Mouse (Mus musculus) heart, embryonic 12.5 days (tissue): ENCODE results near the gene Thpo. TPM values are rescaled to one million over a fixed set of nuclear protein-coding genes. Genes with fewer than 3 reads are reported as not detected.
A peak's percentile ranks its signal among the peaks of the same experiment; 100 is the strongest.

Experiments
- ATAC-seq: fragments of 200-750 bp; cut with Nextera tagmentation; 2 replicates; pipeline ENCODE4 v1.8.0; 2017; ENCODE audit warnings: moderate TSS enrichment, moderate library complexity; ENCODE audit not compliant: insufficient number of reproducible peaks, low FRiP score
- H3K27ac ChIP-seq: fragments of 300-500 bp; sonication (generic); 2 replicates; pipeline ENCODE4 v1.5.1; 2016; ENCODE audit warnings: mild to moderate bottlenecking, moderate library complexity; ENCODE audit not compliant: poor library complexity, severe bottlenecking
- H3K27me3 ChIP-seq: fragments of 300-500 bp; sonication (generic); replicated peaks from 2 replicates; pipeline ENCODE4 v1.6.1; 2016; ENCODE audit warnings: mild to moderate bottlenecking, moderate library complexity
- H3K36me3 ChIP-seq: fragments of 300-500 bp; sonication (generic); 2 replicates; pipeline ENCODE4 v1.6.1; 2016; ENCODE audit warnings: mild to moderate bottlenecking, moderate library complexity
- H3K4me1 ChIP-seq: fragments of 300-500 bp; sonication (generic); replicated peaks from 2 replicates; pipeline ENCODE4 v1.6.1; 2016; ENCODE audit warnings: mild to moderate bottlenecking
- H3K4me2 ChIP-seq: fragments of 300-500 bp; sonication (generic); 2 replicates; pipeline ENCODE4 v1.6.1; 2016; ENCODE audit warnings: mild to moderate bottlenecking, moderate library complexity
- H3K4me3 ChIP-seq: fragments of 300-500 bp; sonication (generic); 2 replicates; pipeline ENCODE4 v1.5.1; 2016; ENCODE audit warnings: mild to moderate bottlenecking
- H3K9ac ChIP-seq: fragments of 300-500 bp; sonication (generic); 2 replicates; pipeline ENCODE4 v1.6.1; 2016; ENCODE audit warnings: mild to moderate bottlenecking, moderate library complexity
- H3K9me3 ChIP-seq: fragments of 300-500 bp; sonication (generic); replicated peaks from 2 replicates; pipeline ENCODE4 v1.6.1; 2016; ENCODE audit warnings: mild to moderate bottlenecking, moderate library complexity
- WGBS: fragments of 180-500 bp; shearing (Covaris S2); methylation state at CpG from one replicate; pipeline ENCODE4 v1.1.7; 2016; 5-methylcytosine and 5-hydroxymethylcytosine counted together
- polyA plus RNA-seq: library from polyadenylated mRNA; unstranded; fragments of >200 nt; fragmentation: Nextera tagmentation; extraction: Ambion mirVana; gene quantifications from 2 replicates; pipeline ENCODE4 v1.2.1, GENCODE M21; 2016

Thpo gene
- polyA plus RNA-seq, 1 experiment from 2014 or later, result 0.22 TPM

DNA sequence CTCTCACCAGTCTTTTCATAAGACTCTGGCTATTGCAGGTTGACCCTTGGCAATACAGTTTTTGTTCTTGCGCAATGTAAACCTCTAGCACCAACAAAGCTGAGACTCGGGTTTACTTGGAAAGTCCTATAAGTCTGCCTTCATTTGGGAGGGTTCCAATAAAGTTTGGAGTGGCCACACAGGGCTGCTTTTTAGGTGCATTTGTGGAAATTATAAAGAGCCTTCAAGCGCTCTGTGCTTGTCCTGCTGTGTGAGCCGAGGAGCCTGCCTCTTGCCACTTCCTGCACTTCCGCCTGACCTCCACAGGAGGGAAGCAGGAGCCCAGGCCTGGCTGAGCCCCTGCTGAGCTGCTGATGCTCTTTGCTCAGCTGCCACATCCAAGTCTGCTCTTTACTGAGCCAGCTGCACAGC is 10.0 kb downstream of the Thpo start:
- Histone ChIP-seq H3K27me3 (no peaks in the 10 kb centered on the region), H3K4me3 (no peak overlapping the region), H3K9me3 (no peaks in the 10 kb centered on the region), H3K36me3 (peaks cover 25% of the 10 kb centered on the region), H3K27ac (no peak overlapping the region), H3K9ac (no peak overlapping the region), H3K4me2 (no peak overlapping the region), H3K4me1 (no peaks in the 10 kb centered on the region)
- ATAC-seq, result peak; percentile 54; the same call in 1 of the 2 replicates
- WGBS, result 28% methylated on average over 5 of the region's 5 CpGs

- WGBS, result 46% methylated on average over 4 of the region's 4 CpGs
Measured at GRCm38 (mm10) chr16:20723247-20723646, 11.1 kb downstream of the Thpo start.

DNA sequence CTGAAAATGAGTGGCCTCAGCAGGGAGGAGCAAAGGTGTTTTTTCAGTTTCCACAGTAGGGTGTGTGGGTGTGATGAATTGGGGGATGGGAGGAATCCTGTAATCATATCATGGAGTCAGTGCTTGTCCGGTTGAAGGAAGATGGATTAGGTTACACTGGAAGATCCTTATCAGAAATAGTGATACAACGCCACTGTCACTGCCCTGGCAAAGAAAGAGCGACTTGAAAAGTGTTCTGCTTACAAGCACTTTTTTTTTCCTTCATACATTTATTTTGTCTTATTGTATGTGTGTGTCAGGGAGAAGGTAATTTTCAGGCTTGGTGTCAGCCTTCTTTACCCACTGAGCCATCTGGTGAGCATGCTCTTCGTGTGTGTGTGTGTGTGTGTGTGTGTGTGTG is 11.6 kb downstream of the Thpo start:
- Histone ChIP-seq H3K4me2 (no peak overlapping the region), H3K27me3 (no peaks in the 10 kb centered on the region), H3K4me3 (no peak overlapping the region), H3K9me3 (no peaks in the 10 kb centered on the region), H3K36me3 (peaks cover 25% of the 10 kb centered on the region), H3K4me1 (peaks cover 6% of the 10 kb centered on the region; the same call in 1 of the 2 replicates), H3K27ac (no peak overlapping the region), H3K9ac (no peak overlapping the region)
- 51% methylated on average over 4 of the region's 4 CpGs for WGBS
- no peak for ATAC-seq

More at GRCm38 (mm10) chr16:20723247-20723646, 11.1 kb downstream of the Thpo start:
- Histone ChIP-seq H3K27ac (no peak overlapping the region), H3K9me3 (no peaks in the 10 kb centered on the region), H3K36me3 (peaks cover 25% of the 10 kb centered on the region), H3K9ac (no peak overlapping the region), H3K4me2 (no peak overlapping the region), H3K4me3 (no peak overlapping the region), H3K27me3 (no peaks in the 10 kb centered on the region), H3K4me1 (peaks cover 6% of the 10 kb centered on the region; the same call in 1 of the 2 replicates)
- no peak for ATAC-seq

DNA sequence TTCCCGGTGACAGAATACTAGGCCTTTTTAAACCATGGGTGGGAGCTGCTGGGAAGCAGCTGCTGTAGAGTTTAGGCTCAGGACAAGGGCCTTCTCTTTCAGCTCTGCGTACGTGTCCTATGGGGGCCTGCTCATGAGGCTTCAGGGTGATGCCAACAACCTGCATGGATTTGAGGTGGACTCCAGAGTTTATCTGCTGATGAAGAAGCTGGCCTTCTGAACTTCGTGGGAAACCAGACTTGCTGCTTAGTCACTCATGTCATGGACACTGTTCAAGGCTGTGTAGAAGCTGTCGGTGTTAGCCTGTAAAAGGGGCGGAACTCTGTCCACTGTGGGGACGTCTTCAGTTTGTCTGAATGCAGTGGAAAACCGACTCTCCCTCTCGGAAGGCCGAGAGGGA is 12.5 kb downstream of the Thpo start:
- no peak overlapping the region for H3K4me3 ChIP-seq
- no peak overlapping the region for H3K27ac ChIP-seq
- H3K9ac ChIP-seq, result no peak overlapping the region
- 74% methylated on average over 10 of the region's 10 CpGs for WGBS
- H3K36me3 ChIP-seq, result peaks cover 25% of the 10 kb centered on the region
- no peaks in the 10 kb centered on the region for H3K9me3 ChIP-seq
- peaks cover 10% of the 10 kb centered on the region; the same call in 1 of the 2 replicates for H3K4me1 ChIP-seq
- no peaks in the 10 kb centered on the region for H3K27me3 ChIP-seq
- no peak for ATAC-seq
- no peak overlapping the region for H3K4me2 ChIP-seq

DNA sequence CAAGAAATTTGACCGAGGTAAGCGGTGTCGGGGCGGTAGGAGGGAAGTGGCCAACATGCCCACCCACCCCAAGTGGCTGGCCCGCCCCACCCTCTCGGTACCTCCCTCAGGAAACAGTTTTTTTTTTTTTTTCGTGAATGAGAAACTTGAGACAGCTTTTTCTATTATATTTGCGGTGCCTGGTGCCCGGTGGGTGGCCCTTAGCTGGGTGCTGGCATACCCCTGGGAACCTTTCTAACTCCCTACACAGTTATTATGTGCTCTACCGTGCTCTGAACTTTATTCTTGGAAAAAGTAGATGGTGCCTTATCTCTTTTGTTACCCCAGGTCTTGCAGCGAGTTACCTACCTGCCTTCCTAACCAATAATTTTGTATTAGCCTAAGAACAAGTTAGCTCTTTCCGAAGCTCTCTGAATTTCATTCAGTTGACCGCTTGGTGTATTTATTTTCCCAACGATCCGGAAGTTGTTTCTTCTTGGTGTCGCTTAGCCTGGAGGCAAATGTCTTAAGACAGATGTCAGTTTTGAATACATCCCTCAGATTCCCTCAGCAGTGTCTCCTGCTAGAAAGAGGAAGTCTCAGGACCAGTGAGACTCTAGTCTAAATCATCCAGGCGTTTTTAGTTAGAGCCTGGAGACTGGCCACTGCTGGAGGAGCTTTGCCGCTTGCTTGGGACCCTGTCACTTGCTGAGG is 16.2 kb downstream of the Thpo start:
- Histone ChIP-seq H3K27ac (peak overlapping the region; percentile 91), H3K4me3 (peak overlapping the region; percentile 62), H3K27me3 (no peaks in the 10 kb centered on the region), H3K36me3 (peaks cover 25% of the 10 kb centered on the region), H3K4me1 (peaks cover 39% of the 10 kb centered on the region), H3K9me3 (no peaks in the 10 kb centered on the region), H3K4me2 (peak overlapping the region; percentile 82), H3K9ac (peak overlapping the region; percentile 76)
- ATAC-seq, result peak; percentile 24
- WGBS, result 3% methylated on average over 18 of the region's 18 CpGs

- peak within 1 kb of the TSS; percentile 76 for H3K9ac ChIP-seq
- H3K4me2 ChIP-seq, result peak within 1 kb of the TSS; percentile 82
- no peaks in the 10 kb centered on the region for H3K27me3 ChIP-seq
- peak within 1 kb of the TSS; percentile 62 for H3K4me3 ChIP-seq
- under 1% methylated on average over 62 of the region's 62 CpGs for WGBS
- H3K27ac ChIP-seq, result peak within 1 kb of the TSS; percentile 91
- no peaks in the 10 kb centered on the region for H3K9me3 ChIP-seq
- peaks cover 27% of the 10 kb centered on the region for H3K36me3 ChIP-seq
- peaks cover 44% of the 10 kb centered on the region for H3K4me1 ChIP-seq
- ATAC-seq, result peak; percentile 86
Measured at GRCm38 (mm10) chr16:20717181-20717977, 16.9 kb downstream of the Thpo start, which contains the start of the genes Polr2h and Clcn2. Gene Polr2h (plus strand): TSS chr16:20717665. Gene Clcn2 (minus strand): TSS chr16:20717746.

GRCm38 (mm10) chr16:20716841-20717180 is 17.5 kb downstream of the Thpo start:
- under 1% methylated on average over 8 of the region's 8 CpGs for WGBS
- Histone ChIP-seq H3K36me3 (peaks cover 26% of the 10 kb centered on the region), H3K4me2 (peak overlapping the region; percentile 82), H3K9ac (peak overlapping the region; percentile 76), H3K4me3 (peak overlapping the region; percentile 62), H3K9me3 (no peaks in the 10 kb centered on the region), H3K27ac (peak overlapping the region; percentile 91), H3K4me1 (peaks cover 44% of the 10 kb centered on the region), H3K27me3 (no peaks in the 10 kb centered on the region)
- ATAC-seq, result no peak

- peaks cover 27% of the 10 kb centered on the region for H3K36me3 ChIP-seq
- H3K4me2 ChIP-seq, result peak overlapping the region; percentile 82
- 1% methylated on average over 63 of the region's 68 CpGs for WGBS
- peaks cover 44% of the 10 kb centered on the region for H3K4me1 ChIP-seq
- H3K27me3 ChIP-seq, result no peaks in the 10 kb centered on the region
- ATAC-seq, result peak; percentile 85
- peak overlapping the region; percentile 62 for H3K4me3 ChIP-seq
- peak overlapping the region; percentile 76 for H3K9ac ChIP-seq
- peak overlapping the region; percentile 91 for H3K27ac ChIP-seq
- H3K9me3 ChIP-seq, result no peaks in the 10 kb centered on the region
Measured at GRCm38 (mm10) chr16:20715976-20716840, 18.1 kb downstream of the Thpo start.

DNA sequence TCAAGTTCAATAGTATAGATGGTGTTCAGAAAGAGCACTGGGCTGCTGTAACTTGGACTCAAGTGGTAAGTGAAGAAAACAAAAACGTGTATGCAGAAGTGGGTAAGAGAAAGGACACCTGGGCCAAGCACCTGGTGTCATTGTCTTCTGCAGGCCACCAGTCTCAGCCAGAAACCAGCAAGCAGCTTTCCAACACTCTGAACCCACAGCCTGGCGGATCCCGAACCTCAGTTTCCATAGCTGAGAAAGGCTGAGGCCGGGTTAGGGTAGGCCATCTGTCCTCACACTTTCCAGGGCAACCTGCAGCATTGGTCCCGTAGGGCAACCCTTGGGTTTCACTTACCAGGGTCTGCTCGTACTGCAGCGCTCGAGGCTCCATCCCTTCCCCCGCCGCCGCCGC is 18.7 kb downstream of the Thpo start:
- H3K9me3 ChIP-seq, result no peaks in the 10 kb centered on the region
- no peak for ATAC-seq
- H3K27ac ChIP-seq, result peak overlapping the region; percentile 91; the same call in 1 of the 2 replicates
- peaks cover 27% of the 10 kb centered on the region for H3K36me3 ChIP-seq
- H3K27me3 ChIP-seq, result no peaks in the 10 kb centered on the region
- peak overlapping the region; percentile 76 for H3K9ac ChIP-seq
- peak overlapping the region; percentile 62 for H3K4me3 ChIP-seq
- H3K4me2 ChIP-seq, result peak overlapping the region; percentile 82
- H3K4me1 ChIP-seq, result peaks cover 44% of the 10 kb centered on the region
- WGBS, result under 1% methylated on average over 12 of the region's 12 CpGs

GRCm38 (mm10) chr16:20715161-20715560 is 19.1 kb downstream of the Thpo start:
- H3K4me2 ChIP-seq, result peak overlapping the region; percentile 82
- peaks cover 44% of the 10 kb centered on the region for H3K4me1 ChIP-seq
- peak overlapping the region; percentile 62 for H3K4me3 ChIP-seq
- H3K27ac ChIP-seq, result no peak overlapping the region
- no peaks in the 10 kb centered on the region for H3K9me3 ChIP-seq
- 49% methylated on average over 2 of the region's 2 CpGs for WGBS
- H3K27me3 ChIP-seq, result no peaks in the 10 kb centered on the region
- no peak for ATAC-seq
- H3K36me3 ChIP-seq, result peaks cover 25% of the 10 kb centered on the region
- H3K9ac ChIP-seq, result peak overlapping the region; percentile 76
